Mouse (Mus musculus) bone marrow, adult 2 months (tissue): Measurements from ENCODE around the gene Chil1.

Experiments
- CTCF ChIP-seq: fragments of 200-500 bp; IDR thresholded peaks from 2 replicates; pipeline ENCODE4 v1.5.1; 2011; ENCODE audit warnings: low read length, control low read depth; ENCODE audit not compliant: control insufficient read depth, insufficient read depth
- POLR2A ChIP-seq: fragments of 200-500 bp; IDR thresholded peaks from 2 replicates; pipeline ENCODE4 v1.6.1; 2011; ENCODE audit warnings: low read depth, mild to moderate bottlenecking, control low read depth, low read length, borderline replicate concordance; ENCODE audit not compliant: control insufficient read depth

GRCm38 (mm10) chr1:134216629-134216971 lies 34.6 kb downstream of the Chil1 start:
- no peak for TF ChIP-seq CTCF
- no peak for TF ChIP-seq POLR2A
